Mouse (Mus musculus) embryo, embryonic 10 days (tissue): ENCODE measurements around the gene Ccdc71l.
A peak's percentile ranks its signal among the peaks of the same experiment; 100 is the strongest.

ENCODE experiments used
- DNase-seq: peaks from one replicate; pipeline ENCODE4 v3.0.0-alpha.2; 2015; ENCODE audit warnings: low spot score

Ccdc71l gene

GRCm38 (mm10) chr12:32378528-32379295 is at the start of gene Ccdc71l:
Gene Ccdc71l, plus strand, starts transcription at chr12:32378704.
- peak; percentile 86 for DNase-seq

GRCm38 (mm10) chr12:32339078-32339477 is 39.4 kb upstream of the Ccdc71l start:
- DNase-seq = no peak

- no peak for DNase-seq
Observed at GRCm38 (mm10) chr12:32343487-32343886, 35.0 kb upstream of the Ccdc71l start.

GRCm38 (mm10) chr12:32346121-32346520 is 32.4 kb upstream of the Ccdc71l start:
- no peak for DNase-seq

- DNase-seq = no peak
Observed at GRCm38 (mm10) chr12:32348493-32348892, 30.0 kb upstream of the Ccdc71l start.

GRCm38 (mm10) chr12:32351874-32352273 is 26.6 kb upstream of the Ccdc71l start:
- no peak for DNase-seq

- peak; percentile 85 for DNase-seq
Observed at GRCm38 (mm10) chr12:32379296-32379725, 807 bp downstream of the Ccdc71l start.

GRCm38 (mm10) chr12:32379731-32380130 is 1.2 kb downstream of the Ccdc71l start:
- DNase-seq = no peak

GRCm38 (mm10) chr12:32380457-32380856 is 2.0 kb downstream of the Ccdc71l start:
- no peak for DNase-seq

- no peak for DNase-seq
Observed at GRCm38 (mm10) chr12:32381011-32381410, 2.5 kb downstream of the Ccdc71l start.

GRCm38 (mm10) chr12:32419537-32419936 is 41.0 kb downstream of the Ccdc71l start:
- no peak for DNase-seq

GRCm38 (mm10) chr12:32427832-32428231 is 49.3 kb downstream of the Ccdc71l start:
- DNase-seq = no peak

GRCm38 (mm10) chr12:32431004-32431403 is 52.5 kb downstream of the Ccdc71l start:
- DNase-seq = no peak
